Mouse (Mus musculus) forebrain, embryonic 16.5 days (tissue): ENCODE results near the gene Dync1h1. TPM values are rescaled to one million over a fixed set of nuclear protein-coding genes. Genes with fewer than 3 reads are reported as not detected.

Experiments
- ATAC-seq: fragments of 200-750 bp; cut with Nextera tagmentation; 2 replicates; pipeline ENCODE4 v1.8.0; 2017; ENCODE audit warnings: mild to moderate bottlenecking, moderate library complexity
- H3K27ac ChIP-seq: fragments of 300-500 bp; sonication (generic); 2 replicates; pipeline ENCODE4 v1.5.1; 2014; ENCODE audit warnings: low read length, control low read depth
- H3K27me3 ChIP-seq: fragments of 300-500 bp; sonication (generic); replicated peaks from 2 replicates; pipeline ENCODE4 v1.6.1; 2014; ENCODE audit warnings: low read length; ENCODE audit not compliant: control insufficient read depth, insufficient read depth
- H3K36me3 ChIP-seq: fragments of 300-500 bp; sonication (generic); 2 replicates; pipeline ENCODE4 v1.6.1; 2014; ENCODE audit not compliant: control insufficient read depth, insufficient read depth
- H3K4me1 ChIP-seq: fragments of 300-500 bp; sonication (generic); replicated peaks from 2 replicates; pipeline ENCODE4 v1.6.1; 2014; ENCODE audit warnings: low read length; ENCODE audit not compliant: control insufficient read depth, insufficient read depth
- H3K4me2 ChIP-seq: fragments of 300-500 bp; sonication (generic); 2 replicates; pipeline ENCODE4 v1.6.1; 2014; ENCODE audit warnings: mild to moderate bottlenecking, low read length, control low read depth
- H3K4me3 ChIP-seq: fragments of 300-500 bp; sonication (generic); replicated peaks from 2 replicates; pipeline ENCODE4 v1.5.1; 2014; ENCODE audit warnings: mild to moderate bottlenecking, low read length, control low read depth
- H3K9ac ChIP-seq: fragments of 300-500 bp; sonication (generic); replicated peaks from 2 replicates; pipeline ENCODE4 v1.6.1; 2014; ENCODE audit warnings: low read depth, low read length, control low read depth
- H3K9me3 ChIP-seq: fragments of 300-500 bp; sonication (generic); 2 replicates; pipeline ENCODE4 v1.6.1; 2016; ENCODE audit warnings: low read length; ENCODE audit not compliant: control insufficient read depth
- WGBS: fragments of 180-500 bp; shearing (Covaris S2); extraction: QIAGEN DNeasy Blood & Tissue Kit; methylation state at CpG from one replicate; pipeline ENCODE4 v1.1.7; 2014; 5-methylcytosine and 5-hydroxymethylcytosine counted together
- polyA plus RNA-seq: library from polyadenylated mRNA; unstranded; fragments of >200 nt; fragmentation: Nextera tagmentation; extraction: Ambion mirVana; gene quantifications from 2 replicates; pipeline ENCODE4 v1.2.1, GENCODE M21; 2015

Gene Dync1h1
- polyA plus RNA-seq = 106 and 107 TPM in 2 replicates

DNA sequence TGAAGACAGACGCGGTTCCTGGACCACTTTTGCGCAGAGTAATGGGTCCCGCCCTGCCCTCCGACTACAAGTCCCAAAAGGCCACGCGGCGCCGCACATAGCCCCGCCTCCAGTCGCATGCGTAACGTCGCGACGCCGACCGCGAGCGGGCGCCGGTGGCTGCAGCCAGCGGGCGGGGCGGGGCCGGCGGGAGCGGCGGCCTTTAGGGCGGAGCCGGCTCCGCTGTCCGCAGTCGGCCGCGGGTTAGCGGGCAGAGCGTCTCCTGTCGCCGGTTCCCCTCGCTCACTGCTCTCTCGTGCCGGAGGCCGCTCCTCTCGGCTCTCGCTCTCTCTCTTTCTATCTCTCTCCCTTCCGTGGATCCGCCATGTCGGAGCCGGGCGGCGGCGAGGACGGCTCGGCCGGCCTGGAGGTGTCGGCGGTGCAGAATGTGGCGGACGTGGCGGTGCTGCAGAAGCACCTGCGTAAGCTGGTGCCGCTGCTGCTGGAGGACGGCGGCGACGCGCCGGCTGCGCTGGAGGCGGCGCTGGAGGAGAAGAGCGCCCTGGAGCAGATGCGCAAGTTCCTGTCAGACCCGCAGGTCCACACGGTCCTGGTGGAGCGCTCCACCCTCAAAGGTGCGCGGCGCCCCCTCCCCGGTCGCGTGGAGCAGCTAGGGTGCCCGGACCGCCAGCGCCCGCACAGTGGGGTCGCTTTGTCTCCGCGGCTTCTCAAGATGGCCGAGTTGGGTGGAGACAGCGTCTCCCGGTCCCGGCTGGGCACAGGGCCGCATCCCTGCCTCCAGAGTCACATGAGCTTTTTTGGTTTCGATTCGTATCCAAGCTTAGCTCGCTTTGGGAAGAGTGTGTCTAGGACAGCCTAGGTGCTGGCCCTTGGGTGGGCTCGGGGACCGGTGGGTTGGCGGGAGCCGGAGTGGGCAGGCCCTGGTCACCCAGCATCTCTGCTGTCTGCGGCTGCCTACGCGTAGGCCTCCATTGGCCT lies at the start of gene Dync1h1:
Gene Dync1h1 (plus strand): TSS at position 212 of the 978 bp plus-strand sequence.
- Histone ChIP-seq H3K27me3 (no peaks in the 10 kb centered on the region), H3K9ac (peak within 1 kb of the TSS; percentile 97), H3K4me1 (peaks cover 37% of the 10 kb centered on the region), H3K36me3 (no peaks in the 10 kb centered on the region), H3K4me3 (peak within 1 kb of the TSS; percentile 98), H3K9me3 (no peaks in the 10 kb centered on the region), H3K4me2 (peak within 1 kb of the TSS; percentile 82), H3K27ac (peak within 1 kb of the TSS; percentile 97)
- peak; percentile 96 for ATAC-seq
- WGBS = under 1% methylated on average over 102 of the region's 105 CpGs

DNA sequence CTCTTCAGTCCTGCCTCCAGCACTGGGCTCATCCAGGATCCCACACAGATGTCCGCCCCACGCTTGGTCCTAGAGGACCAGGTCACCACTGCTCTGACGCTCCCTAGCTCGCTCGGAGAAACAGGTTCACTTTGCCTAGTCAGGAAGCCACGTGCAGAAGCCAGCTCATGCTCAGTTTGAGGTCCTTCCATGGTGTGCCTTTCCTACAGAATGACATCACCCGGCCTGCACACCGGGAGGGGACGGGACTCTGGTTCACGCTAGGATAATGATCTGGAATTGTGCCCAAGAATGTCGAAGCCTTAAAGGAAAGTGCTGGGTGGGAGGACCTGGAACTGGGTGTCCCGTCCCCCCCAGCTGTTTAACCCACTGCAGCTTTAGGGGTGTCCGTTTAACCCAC lies 49.1 kb upstream of the Dync1h1 start:
- Histone ChIP-seq H3K4me2 (no peak overlapping the region), H3K9me3 (no peaks in the 10 kb centered on the region), H3K4me3 (no peak overlapping the region), H3K27me3 (no peaks in the 10 kb centered on the region), H3K36me3 (peaks cover 26% of the 10 kb centered on the region), H3K9ac (no peak overlapping the region), H3K4me1 (no peaks in the 10 kb centered on the region), H3K27ac (no peak overlapping the region)
- ATAC-seq = no peak
- 64% methylated on average over 13 of the region's 13 CpGs for WGBS

DNA sequence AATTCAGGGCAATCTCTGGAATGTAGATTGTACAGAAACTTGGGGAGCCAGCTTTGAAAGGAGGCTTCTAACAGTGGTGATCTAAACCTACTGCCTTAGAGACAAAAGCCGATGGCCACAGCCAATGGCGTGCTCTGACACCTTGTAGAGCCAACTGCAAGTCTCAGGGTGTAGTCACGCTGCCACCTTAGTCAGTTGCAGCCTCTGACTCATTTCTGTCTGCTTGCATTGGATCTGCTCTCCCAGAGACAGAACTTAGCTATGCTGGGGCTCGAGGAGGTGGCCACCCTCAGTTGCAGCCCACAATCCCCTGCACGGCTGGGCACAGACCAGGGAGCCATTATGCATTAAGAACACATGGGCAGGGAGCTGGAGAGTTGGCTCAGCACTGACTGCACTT lies 47.9 kb upstream of the Dync1h1 start:
- H3K36me3 ChIP-seq = peaks cover 24% of the 10 kb centered on the region
- WGBS = 92% methylated on average over 5 of the region's 5 CpGs
- H3K4me3 ChIP-seq = no peak overlapping the region
- no peak overlapping the region for H3K9ac ChIP-seq
- no peaks in the 10 kb centered on the region for H3K4me1 ChIP-seq
- no peak overlapping the region for H3K27ac ChIP-seq
- H3K27me3 ChIP-seq = no peaks in the 10 kb centered on the region
- ATAC-seq = no peak
- no peaks in the 10 kb centered on the region for H3K9me3 ChIP-seq
- no peak overlapping the region for H3K4me2 ChIP-seq

DNA sequence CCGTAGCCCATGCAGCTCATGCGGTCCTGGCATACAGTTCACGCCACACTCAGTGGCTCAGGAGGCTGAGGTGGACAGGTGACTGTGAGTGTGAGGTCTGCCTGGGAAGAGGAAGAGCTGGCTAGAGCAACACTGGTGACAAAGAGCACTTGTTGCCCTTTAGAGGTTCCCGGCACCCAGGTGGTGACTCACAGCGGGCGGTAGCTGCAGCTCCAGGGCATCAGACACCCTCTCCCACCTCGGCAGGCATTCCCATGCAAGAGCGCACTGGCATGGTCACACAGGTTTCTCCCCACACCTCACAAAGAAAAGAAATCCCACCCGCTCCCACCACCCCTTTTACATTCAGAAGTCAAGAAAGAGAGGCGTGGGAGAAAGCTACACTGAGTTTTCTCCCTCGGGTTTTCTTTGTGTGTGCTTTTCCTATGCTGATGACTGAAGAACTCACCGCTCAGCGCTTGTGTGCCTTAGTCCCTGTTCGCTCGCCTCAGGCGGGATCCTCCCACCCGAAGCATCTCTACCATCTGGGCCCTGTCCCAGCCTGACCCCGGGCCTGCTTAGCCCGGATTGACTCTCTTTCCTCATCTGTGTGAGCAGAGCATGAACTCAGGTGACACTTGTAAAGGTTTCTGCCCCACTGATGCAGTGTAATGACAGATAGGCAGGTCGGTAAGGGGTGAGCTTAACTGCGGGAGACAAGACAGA lies 45.6 kb upstream of the Dync1h1 start:
- ATAC-seq = no peak
- Histone ChIP-seq H3K9me3 (no peaks in the 10 kb centered on the region), H3K27ac (no peak overlapping the region), H3K4me2 (no peak overlapping the region), H3K4me1 (no peaks in the 10 kb centered on the region), H3K4me3 (no peak overlapping the region), H3K36me3 (peaks cover 18% of the 10 kb centered on the region), H3K9ac (no peak overlapping the region), H3K27me3 (no peaks in the 10 kb centered on the region)
- WGBS = 90% methylated on average over 21 of the region's 21 CpGs

DNA sequence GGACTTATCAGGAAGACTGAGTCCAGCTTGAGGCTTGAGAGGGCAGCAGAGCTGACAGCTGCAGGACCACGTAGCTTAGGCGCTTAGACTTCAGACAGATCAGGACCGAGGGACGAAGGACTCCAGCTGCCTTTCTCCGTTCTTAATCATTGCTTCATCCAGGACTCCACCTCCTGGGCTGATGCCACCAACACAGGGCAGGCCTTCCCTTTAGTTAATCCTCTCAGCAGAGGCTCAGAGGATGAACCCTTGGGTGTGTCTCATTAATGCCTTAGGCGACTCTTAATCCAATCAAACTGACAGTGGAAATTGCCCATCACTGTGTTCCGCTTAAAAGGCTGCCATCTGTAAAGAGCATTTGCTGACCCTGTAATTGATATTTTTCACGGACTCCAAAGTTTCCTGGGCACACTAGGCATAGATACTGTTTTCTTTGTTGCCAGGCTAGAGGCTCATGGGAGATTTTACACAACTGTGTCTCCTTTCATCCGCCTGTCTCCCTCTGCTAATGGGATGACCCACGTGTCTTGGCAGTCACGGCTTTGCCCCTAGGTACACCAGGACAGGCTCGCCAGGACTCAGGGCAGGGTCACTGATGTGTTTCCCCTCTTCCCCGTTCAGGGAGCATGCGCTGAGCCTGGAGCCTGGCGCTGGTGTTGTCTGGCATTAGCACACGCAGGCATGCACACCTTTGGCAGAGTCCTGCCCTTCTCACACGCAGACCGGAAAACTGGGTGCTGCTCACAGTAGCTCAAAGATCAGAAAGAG lies 44.2 kb upstream of the Dync1h1 start:
- Histone ChIP-seq H3K27ac (no peak overlapping the region), H3K36me3 (peaks cover 18% of the 10 kb centered on the region), H3K9ac (no peak overlapping the region), H3K9me3 (no peaks in the 10 kb centered on the region), H3K4me2 (no peak overlapping the region), H3K4me1 (no peaks in the 10 kb centered on the region), H3K4me3 (no peak overlapping the region), H3K27me3 (no peaks in the 10 kb centered on the region)
- WGBS = 76% methylated on average over 18 of the region's 18 CpGs
- ATAC-seq = no peak

DNA sequence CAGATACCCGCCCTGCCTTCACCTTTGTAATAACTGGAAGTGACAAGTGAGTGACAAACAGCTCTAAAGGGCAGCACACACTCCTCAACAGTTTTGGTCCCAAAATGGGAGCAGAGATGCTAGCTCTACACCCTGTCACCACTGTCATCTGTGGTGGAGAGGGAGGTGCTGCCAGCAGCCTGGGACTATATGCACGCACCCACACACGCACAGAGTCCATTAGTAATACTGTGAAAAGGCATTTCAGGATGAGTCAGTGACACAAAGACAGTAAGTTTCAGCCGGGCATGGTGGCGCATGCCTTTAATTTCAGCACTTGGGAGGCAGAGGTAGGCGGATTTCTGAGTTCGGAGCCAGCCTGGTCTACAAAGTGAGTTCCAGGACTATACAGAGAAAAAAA lies 43.1 kb upstream of the Dync1h1 start:
- Histone ChIP-seq H3K4me2 (no peak overlapping the region), H3K4me1 (no peaks in the 10 kb centered on the region), H3K9ac (no peak overlapping the region), H3K36me3 (peaks cover 16% of the 10 kb centered on the region), H3K27ac (no peak overlapping the region), H3K4me3 (no peak overlapping the region), H3K27me3 (no peaks in the 10 kb centered on the region), H3K9me3 (no peaks in the 10 kb centered on the region)
- no peak for ATAC-seq
- 97% methylated on average over 7 of the region's 7 CpGs for WGBS

DNA sequence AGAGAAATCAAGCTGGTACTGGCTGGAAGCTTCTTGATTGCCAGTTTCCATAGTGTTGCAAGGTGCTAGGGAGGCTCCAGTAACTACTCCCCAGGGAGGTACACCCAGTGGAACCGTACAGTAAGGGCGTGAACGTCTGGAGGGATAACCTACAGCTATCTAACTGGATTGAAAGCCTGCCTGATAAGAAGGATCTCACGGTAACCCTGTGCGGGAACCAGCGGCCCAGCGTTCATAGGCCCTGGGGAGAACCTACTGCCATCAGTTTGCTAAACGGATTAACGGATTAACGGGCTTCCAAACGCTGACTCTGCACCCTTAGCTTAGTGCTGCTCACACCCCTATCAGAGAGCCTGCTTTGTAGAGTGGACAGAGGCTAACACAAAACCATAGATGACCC lies 37.9 kb upstream of the Dync1h1 start:
- Histone ChIP-seq H3K4me1 (no peaks in the 10 kb centered on the region), H3K4me3 (no peak overlapping the region), H3K27me3 (no peaks in the 10 kb centered on the region), H3K36me3 (peaks cover 6% of the 10 kb centered on the region; the same call in 1 of the 2 replicates), H3K9me3 (no peaks in the 10 kb centered on the region), H3K27ac (no peak overlapping the region), H3K4me2 (no peak overlapping the region), H3K9ac (no peak overlapping the region)
- ATAC-seq = no peak
- WGBS = 79% methylated on average over 11 of the region's 11 CpGs

DNA sequence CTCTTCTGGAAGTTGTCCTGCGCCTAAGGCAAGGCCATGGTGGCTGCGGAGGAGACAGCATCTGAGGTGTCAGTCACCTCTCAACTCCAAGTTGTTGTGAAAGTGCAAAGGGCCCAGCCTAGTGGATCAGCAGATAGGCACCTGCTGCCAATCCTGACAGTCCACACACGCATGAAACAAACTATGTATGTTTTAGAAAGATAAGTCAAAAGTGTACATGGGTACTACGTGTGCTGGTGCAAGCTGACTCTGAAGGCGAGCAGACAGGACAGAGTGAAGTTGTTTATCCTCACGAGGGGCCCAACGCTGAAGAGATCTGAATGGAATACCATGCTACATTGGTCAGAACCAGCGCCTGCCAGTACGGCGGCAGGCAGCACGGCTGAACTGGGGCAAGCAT lies 36.4 kb upstream of the Dync1h1 start:
- Histone ChIP-seq H3K4me3 (no peak overlapping the region), H3K9me3 (no peaks in the 10 kb centered on the region), H3K4me2 (no peak overlapping the region), H3K4me1 (no peaks in the 10 kb centered on the region), H3K9ac (no peak overlapping the region), H3K27ac (no peak overlapping the region), H3K27me3 (no peaks in the 10 kb centered on the region), H3K36me3 (peaks cover 10% of the 10 kb centered on the region; the same call in 1 of the 2 replicates)
- WGBS = 94% methylated on average over 11 of the region's 11 CpGs
- ATAC-seq = no peak

DNA sequence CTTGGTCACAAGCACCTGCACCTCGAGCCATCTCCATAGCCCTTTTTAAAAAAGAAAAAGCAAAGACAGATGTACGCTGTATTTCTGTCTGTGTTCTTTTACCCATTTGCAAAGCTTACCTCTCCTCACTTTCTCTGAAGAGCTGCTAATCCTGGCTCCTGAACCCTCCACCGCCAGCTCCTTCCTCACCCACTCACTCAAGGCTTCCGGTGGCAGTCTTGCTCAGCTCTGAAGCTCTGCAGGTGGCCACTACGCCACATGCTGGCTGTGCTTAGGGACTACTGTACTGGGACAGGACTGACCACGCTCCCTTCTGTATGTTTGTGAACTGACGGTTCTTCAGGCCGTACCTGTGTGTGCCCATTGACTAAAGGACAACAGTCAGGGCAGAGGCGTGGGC lies 34.9 kb upstream of the Dync1h1 start:
- Histone ChIP-seq H3K9ac (no peak overlapping the region), H3K4me2 (no peak overlapping the region), H3K9me3 (no peaks in the 10 kb centered on the region), H3K27me3 (no peaks in the 10 kb centered on the region), H3K27ac (no peak overlapping the region), H3K4me1 (no peaks in the 10 kb centered on the region), H3K36me3 (peaks cover 17% of the 10 kb centered on the region), H3K4me3 (no peak overlapping the region)
- WGBS = 91% methylated on average over 9 of the region's 9 CpGs
- no peak for ATAC-seq
